Mouse (Mus musculus): ENCODE data around the gene Dapk2. TPM values are rescaled to one million over a fixed set of nuclear protein-coding genes. Genes with fewer than 3 reads are reported as not detected.

The Dapk2 gene
- polyA plus RNA-seq, 1 experiment from 2014 or later: 9.0 TPM

DNA sequence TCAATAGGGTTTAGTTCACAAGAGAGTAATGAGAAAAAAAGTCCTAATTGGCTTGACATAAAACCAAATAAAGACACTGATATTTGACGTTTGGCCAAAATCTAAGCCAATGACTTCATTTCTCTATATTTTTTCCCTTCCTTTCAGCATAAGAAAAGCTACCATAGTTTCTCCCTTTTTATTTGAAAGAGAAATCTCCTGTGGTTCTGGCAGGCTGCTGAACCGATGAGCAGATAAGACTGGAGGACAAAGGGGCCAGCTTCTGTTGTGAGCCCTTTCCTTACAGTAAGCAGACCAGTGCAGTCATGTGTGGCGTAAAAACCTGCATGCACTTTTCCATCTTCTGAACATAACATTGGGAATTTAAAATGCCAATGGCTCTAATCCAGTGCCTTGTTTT is 37.1 kb upstream of the Dapk2 start:
- no peaks in the 10 kb centered on the region for H3K36me3 ChIP-seq (ENCODE audit: control insufficient read depth, insufficient read depth, low read length)
- H3K27ac ChIP-seq (ENCODE audit: low read depth, low read length): no peak overlapping the region
- 86% methylated on average over 3 of the region's 3 CpGs for WGBS
- H3K4me3 ChIP-seq (ENCODE audit: low read depth, low read length): no peak overlapping the region
- H3K4me1 ChIP-seq (replicated peaks; ENCODE audit: control insufficient read depth, insufficient read depth, low read length): peaks cover 4% of the 10 kb centered on the region; the same call in 1 of the 2 replicates
- H3K9ac ChIP-seq (ENCODE audit: low read length): no peak overlapping the region
- H3K4me2 ChIP-seq (ENCODE audit: low read depth, low read length, severe bottlenecking): no peak overlapping the region
- ATAC-seq (replicated peaks; ENCODE audit: low FRiP score) (no peak), DNase-seq (ENCODE audit: low spot score) (no peak)
- no peaks in the 10 kb centered on the region for H3K27me3 ChIP-seq (ENCODE audit: control insufficient read depth, insufficient read depth, low read length)
- no peaks in the 10 kb centered on the region for H3K9me3 ChIP-seq (ENCODE audit: control insufficient read depth, low read length)

DNA sequence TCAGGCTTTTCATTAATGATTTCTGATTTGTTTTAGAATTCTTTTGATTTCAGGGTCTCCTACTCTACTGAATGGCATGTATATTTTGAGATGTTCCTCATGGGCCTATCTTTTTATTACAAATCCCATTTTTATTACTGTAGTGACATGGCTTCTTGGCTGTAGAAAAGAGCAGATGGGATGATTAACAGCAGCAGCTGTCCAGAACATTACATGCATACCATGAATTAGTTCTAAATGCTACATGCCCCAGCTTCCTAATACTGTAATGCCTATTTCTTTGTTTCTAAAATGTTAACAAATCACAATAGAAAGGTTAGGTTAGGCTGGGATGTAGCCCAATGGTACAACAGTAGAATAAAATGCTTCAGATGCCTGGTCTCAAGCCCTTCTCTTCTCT is 36.6 kb upstream of the Dapk2 start:
- no peak overlapping the region for H3K27ac ChIP-seq (ENCODE audit: low read depth, low read length)
- no peak for ATAC-seq (replicated peaks; ENCODE audit: low FRiP score)
- no peaks in the 10 kb centered on the region for H3K27me3 ChIP-seq (ENCODE audit: control insufficient read depth, insufficient read depth, low read length)

DNA sequence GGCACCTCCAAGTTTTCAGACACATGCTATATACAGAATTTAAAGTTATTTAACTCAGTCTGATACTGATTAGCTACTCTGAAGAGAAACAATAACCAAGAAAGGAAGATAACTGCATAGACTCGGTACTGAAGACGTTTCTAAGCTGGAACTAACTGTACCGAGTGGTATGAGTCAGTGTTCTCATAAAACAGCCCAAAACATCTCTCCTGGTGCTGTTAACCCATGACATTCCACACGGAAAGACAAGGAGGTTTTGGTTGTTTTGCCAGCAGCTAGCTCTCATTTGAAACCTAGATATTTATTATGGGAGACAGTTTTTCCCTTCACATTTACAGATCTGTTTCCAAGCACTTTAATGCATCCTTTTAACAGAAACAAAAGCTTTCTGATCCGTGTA is 34.4 kb upstream of the Dapk2 start:
- H3K4me2 ChIP-seq (ENCODE audit: low read depth, low read length, severe bottlenecking): peak overlapping the region; percentile 78
- H3K4me1 ChIP-seq (replicated peaks; ENCODE audit: control insufficient read depth, insufficient read depth, low read length): peaks cover 4% of the 10 kb centered on the region; the same call in 1 of the 2 replicates
- peak overlapping the region; percentile 86 for H3K9ac ChIP-seq (ENCODE audit: low read length)
- no peak overlapping the region for H3K27ac ChIP-seq (ENCODE audit: low read depth, low read length)
- H3K27me3 ChIP-seq (ENCODE audit: control insufficient read depth, insufficient read depth, low read length): no peaks in the 10 kb centered on the region
- ATAC-seq (replicated peaks; ENCODE audit: low FRiP score): no peak
- no peaks in the 10 kb centered on the region for H3K36me3 ChIP-seq (ENCODE audit: control insufficient read depth, insufficient read depth, low read length)
- H3K9me3 ChIP-seq (ENCODE audit: control insufficient read depth, low read length): no peaks in the 10 kb centered on the region
- 27% methylated on average over 5 of the region's 5 CpGs for WGBS
- no peak for DNase-seq (ENCODE audit: low spot score)
- peak overlapping the region; percentile 87 for H3K4me3 ChIP-seq (ENCODE audit: low read depth, low read length)

More for the DNA sequence above, 36.6 kb upstream of the Dapk2 start:
- H3K9me3 ChIP-seq (ENCODE audit: control insufficient read depth, low read length): no peaks in the 10 kb centered on the region
- no peak for DNase-seq (ENCODE audit: low spot score)
- peaks cover 4% of the 10 kb centered on the region; the same call in 1 of the 2 replicates for H3K4me1 ChIP-seq (replicated peaks; ENCODE audit: control insufficient read depth, insufficient read depth, low read length)
- H3K4me2 ChIP-seq (ENCODE audit: low read depth, low read length, severe bottlenecking): no peak overlapping the region
- no peak overlapping the region for H3K9ac ChIP-seq (ENCODE audit: low read length)
- no peaks in the 10 kb centered on the region for H3K36me3 ChIP-seq (ENCODE audit: control insufficient read depth, insufficient read depth, low read length)
- H3K4me3 ChIP-seq (ENCODE audit: low read depth, low read length): no peak overlapping the region

DNA sequence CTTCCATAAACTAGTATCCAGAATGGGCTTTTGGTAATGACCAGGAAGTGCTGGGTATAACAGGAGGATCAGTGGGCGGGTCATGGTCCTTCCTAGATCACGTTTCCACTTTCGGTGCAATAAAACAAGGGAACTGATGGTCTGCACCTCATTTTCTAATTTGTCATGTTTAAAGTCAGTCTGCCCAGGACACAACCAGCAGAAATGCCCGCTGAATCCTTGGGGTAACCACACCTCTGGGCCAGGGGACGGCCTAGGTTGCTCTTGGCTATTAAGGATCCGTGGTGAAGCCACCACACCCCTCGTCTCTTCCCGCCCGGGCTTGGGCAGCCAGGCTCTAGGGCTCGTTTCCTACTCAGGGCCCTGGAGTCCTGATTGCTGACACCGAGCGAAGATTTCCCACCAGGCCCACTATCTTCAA is 33.9 kb upstream of the Dapk2 start:
- 0% methylated on average over 12 of the region's 12 CpGs for WGBS

DNA sequence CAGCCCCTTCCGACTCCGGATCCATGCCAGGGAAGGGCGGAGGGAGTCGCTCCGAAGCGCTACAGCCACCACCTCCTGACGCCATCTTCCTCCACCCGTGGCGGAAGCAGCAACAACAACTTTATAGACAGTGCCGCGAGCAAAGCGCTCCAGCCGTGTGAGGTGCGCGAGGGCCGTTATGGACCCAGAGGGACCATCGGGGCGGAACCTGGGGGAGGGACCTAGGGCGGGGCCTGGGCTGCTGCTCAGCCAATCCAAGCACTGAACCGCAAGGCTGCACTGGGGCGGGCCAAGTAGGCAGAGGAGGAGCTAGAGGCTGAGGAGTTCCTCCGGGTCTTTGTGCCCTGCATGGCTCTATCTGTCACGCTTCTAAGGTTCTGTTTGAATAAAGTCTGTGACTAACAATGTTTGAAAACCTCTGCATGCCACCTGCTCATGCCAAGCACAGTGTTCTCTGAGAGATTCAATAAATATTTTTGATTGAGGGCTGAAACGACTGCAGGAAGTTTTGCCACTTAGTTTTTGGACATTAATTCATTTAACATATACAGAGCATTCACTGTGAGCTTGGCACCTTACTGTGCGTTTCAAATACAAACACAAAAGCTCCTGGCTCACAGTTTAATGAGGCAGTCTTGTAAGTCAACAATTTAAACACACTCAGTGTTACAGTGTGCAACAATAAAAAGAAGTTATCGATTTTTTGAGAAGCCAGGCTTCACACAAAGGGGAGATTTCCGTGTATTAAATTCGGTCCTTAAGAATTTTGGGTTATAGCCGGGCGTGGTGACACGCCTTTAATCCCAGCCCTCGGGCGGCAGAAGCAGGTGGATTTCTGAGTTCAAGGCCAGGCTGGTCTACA is 33.1 kb upstream of the Dapk2 start:
- no peaks in the 10 kb centered on the region for H3K36me3 ChIP-seq (ENCODE audit: control insufficient read depth, insufficient read depth, low read length)
- H3K4me1 ChIP-seq (replicated peaks; ENCODE audit: control insufficient read depth, insufficient read depth, low read length): peaks cover 4% of the 10 kb centered on the region; the same call in 1 of the 2 replicates
- peak overlapping the region; percentile 78 for H3K4me2 ChIP-seq (ENCODE audit: low read depth, low read length, severe bottlenecking)
- no peaks in the 10 kb centered on the region for H3K27me3 ChIP-seq (ENCODE audit: control insufficient read depth, insufficient read depth, low read length)
- H3K4me3 ChIP-seq (ENCODE audit: low read depth, low read length): peak overlapping the region; percentile 87
- DNase-seq (ENCODE audit: low spot score): peak; percentile 99
- peak overlapping the region; percentile 75 for H3K27ac ChIP-seq (ENCODE audit: low read depth, low read length)
- ATAC-seq (replicated peaks; ENCODE audit: low FRiP score): peak; percentile 98
- WGBS: 17% methylated on average over 33 of the region's 33 CpGs
- H3K9me3 ChIP-seq (ENCODE audit: control insufficient read depth, low read length): no peaks in the 10 kb centered on the region
- H3K9ac ChIP-seq (ENCODE audit: low read length): peak overlapping the region; percentile 86

More for the DNA sequence above, 33.9 kb upstream of the Dapk2 start:
- Histone ChIP-seq H3K4me1 (replicated peaks; ENCODE audit: control insufficient read depth, insufficient read depth, low read length) (peaks cover 4% of the 10 kb centered on the region; the same call in 1 of the 2 replicates), H3K9ac (ENCODE audit: low read length) (peak overlapping the region; percentile 86), H3K36me3 (ENCODE audit: control insufficient read depth, insufficient read depth, low read length) (no peaks in the 10 kb centered on the region), H3K27ac (ENCODE audit: low read depth, low read length) (peak overlapping the region; percentile 72), H3K4me3 (ENCODE audit: low read depth, low read length) (peak overlapping the region; percentile 87), H3K27me3 (ENCODE audit: control insufficient read depth, insufficient read depth, low read length) (no peaks in the 10 kb centered on the region), H3K9me3 (ENCODE audit: control insufficient read depth, low read length) (no peaks in the 10 kb centered on the region), H3K4me2 (ENCODE audit: low read depth, low read length, severe bottlenecking) (peak overlapping the region; percentile 78)
- ATAC-seq (replicated peaks; ENCODE audit: low FRiP score): peak; percentile 11; the same call in 1 of the 2 replicates
- DNase-seq (ENCODE audit: low spot score): peak; percentile 68

DNA sequence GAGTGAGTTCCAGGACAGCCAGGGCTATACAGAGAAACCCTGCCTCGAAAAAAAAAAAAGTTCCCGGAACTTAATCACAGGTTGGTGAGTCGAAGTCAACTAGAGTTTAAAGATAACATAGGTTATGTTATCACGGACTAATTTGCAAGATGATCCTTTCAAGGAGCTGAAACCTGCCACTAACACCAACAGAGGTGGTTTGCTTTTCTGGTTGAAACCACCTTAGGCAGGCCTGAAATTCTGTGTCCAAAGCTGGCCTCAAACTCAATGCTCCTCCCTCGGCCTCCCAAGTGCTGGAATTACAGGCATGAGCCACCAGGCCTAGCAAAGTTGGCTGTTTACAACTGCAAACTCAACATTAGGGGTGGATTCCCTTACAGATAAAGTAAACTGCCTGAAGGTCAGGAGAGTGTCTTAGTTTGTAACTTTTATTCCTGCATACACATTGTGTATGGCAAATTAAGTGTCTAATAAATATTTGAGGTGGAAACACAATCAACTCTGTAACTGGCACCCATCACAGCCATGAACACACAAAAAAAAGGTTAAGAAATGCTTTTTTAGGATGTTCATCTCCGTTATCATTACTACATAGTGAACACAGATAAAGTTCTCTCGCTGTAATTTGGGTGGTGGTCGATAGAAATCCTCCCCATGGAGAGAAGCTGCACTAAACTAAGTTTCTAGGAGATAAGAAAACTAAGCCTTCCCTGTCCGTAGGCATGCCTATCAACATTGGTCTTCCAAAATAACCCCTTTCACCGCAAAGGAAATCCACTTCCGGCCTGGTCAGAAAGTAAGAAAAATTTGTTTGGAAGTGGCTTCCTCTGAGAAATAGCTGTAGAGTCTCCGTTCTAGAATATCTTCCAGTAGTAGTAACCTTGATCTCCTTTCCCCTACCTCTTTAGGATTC is 32.2 kb upstream of the Dapk2 start:
- peaks cover 4% of the 10 kb centered on the region; the same call in 1 of the 2 replicates for H3K4me1 ChIP-seq (replicated peaks; ENCODE audit: control insufficient read depth, insufficient read depth, low read length)
- peak overlapping the region; percentile 51 for H3K4me3 ChIP-seq (ENCODE audit: low read depth, low read length)

DNA sequence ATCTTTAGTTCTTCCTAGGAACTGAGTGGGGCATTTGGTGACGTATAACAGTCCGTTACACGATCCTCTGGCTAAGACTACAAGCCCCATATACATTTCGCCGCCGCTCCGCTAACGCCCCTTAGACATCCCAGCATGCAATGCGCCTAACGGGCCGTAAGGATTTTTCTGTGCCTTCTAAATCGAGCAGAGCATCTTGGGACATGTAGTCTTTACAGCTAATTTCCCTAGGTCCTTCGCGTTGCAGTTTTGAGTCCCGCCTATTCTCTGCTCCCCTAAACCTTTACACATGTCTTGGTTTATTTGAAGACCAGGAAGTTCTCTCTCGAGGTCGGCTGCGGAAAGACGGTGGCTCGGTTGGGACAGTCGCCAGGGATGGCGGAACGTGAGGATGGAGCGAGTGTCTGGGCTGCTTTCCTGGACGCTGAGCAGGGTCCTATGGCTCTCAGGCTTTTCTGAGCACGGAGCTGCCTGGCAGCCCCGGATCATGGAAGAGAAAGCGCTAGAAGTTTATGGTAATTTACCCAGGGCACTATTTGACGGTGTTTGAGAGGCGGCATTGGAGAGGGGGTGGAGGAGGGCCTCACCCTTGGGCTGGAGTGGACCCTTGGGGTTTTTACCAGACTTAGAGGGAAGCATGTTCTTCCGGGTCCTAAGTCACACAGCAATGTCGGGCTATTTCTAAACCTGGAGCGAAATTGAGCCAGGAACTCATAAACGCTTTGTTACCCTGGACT is 31.4 kb upstream of the Dapk2 start, which contains the start of the genes Snx1 and Ciao2a:
TSS of gene Snx1 (minus strand) at position 132 of the 737 bp plus-strand sequence.
TSS of gene Ciao2a (plus strand) at position 156 of the 737 bp plus-strand sequence.
- Histone ChIP-seq H3K27ac (ENCODE audit: low read depth, low read length) (peak within 1 kb of the TSS; percentile 75; the same call in 1 of the 2 replicates), H3K9me3 (ENCODE audit: control insufficient read depth, low read length) (no peaks in the 10 kb centered on the region), H3K4me1 (replicated peaks; ENCODE audit: control insufficient read depth, insufficient read depth, low read length) (peaks cover 4% of the 10 kb centered on the region; the same call in 1 of the 2 replicates), H3K4me3 (ENCODE audit: low read depth, low read length) (peak within 1 kb of the TSS; percentile 51), H3K9ac (ENCODE audit: low read length) (peak within 1 kb of the TSS; percentile 73), H3K4me2 (ENCODE audit: low read depth, low read length, severe bottlenecking) (peak within 1 kb of the TSS; percentile 82), H3K27me3 (ENCODE audit: control insufficient read depth, insufficient read depth, low read length) (no peaks in the 10 kb centered on the region), H3K36me3 (ENCODE audit: control insufficient read depth, insufficient read depth, low read length) (no peaks in the 10 kb centered on the region)
- peak; percentile 66 for ATAC-seq (replicated peaks; ENCODE audit: low FRiP score)
- DNase-seq (ENCODE audit: low spot score): peak; percentile 93
- 2% methylated on average over 34 of the region's 34 CpGs for WGBS

More for the DNA sequence above, 32.2 kb upstream of the Dapk2 start:
- Histone ChIP-seq H3K27me3 (ENCODE audit: control insufficient read depth, insufficient read depth, low read length) (no peaks in the 10 kb centered on the region), H3K9ac (ENCODE audit: low read length) (peak overlapping the region; percentile 6; the same call in 1 of the 2 replicates), H3K27ac (ENCODE audit: low read depth, low read length) (peak overlapping the region; percentile 75), H3K36me3 (ENCODE audit: control insufficient read depth, insufficient read depth, low read length) (no peaks in the 10 kb centered on the region), H3K4me2 (ENCODE audit: low read depth, low read length, severe bottlenecking) (peak overlapping the region; percentile 82), H3K9me3 (ENCODE audit: control insufficient read depth, low read length) (no peaks in the 10 kb centered on the region)
- DNase-seq (ENCODE audit: low spot score) (no peak), ATAC-seq (replicated peaks; ENCODE audit: low FRiP score) (no peak)
- WGBS: 58% methylated on average over 12 of the region's 12 CpGs

All from forebrain, embryonic 11.5 days (tissue).